Mouse (Mus musculus) T-cell, adult 2 months (primary cell): ENCODE data around the gene Foxl2.

Source experiments
- DNase-seq: peaks from one replicate; pipeline ENCODE4 v3.0.0; 2022; ENCODE audit warnings: low spot score

Foxl2 gene

GRCm38 (mm10) chr9:98955103-98955715 lies at the start of gene Foxl2:
Foxl2 (plus strand) TSS chr9:98955288.
- no peak for DNase-seq

DNA sequence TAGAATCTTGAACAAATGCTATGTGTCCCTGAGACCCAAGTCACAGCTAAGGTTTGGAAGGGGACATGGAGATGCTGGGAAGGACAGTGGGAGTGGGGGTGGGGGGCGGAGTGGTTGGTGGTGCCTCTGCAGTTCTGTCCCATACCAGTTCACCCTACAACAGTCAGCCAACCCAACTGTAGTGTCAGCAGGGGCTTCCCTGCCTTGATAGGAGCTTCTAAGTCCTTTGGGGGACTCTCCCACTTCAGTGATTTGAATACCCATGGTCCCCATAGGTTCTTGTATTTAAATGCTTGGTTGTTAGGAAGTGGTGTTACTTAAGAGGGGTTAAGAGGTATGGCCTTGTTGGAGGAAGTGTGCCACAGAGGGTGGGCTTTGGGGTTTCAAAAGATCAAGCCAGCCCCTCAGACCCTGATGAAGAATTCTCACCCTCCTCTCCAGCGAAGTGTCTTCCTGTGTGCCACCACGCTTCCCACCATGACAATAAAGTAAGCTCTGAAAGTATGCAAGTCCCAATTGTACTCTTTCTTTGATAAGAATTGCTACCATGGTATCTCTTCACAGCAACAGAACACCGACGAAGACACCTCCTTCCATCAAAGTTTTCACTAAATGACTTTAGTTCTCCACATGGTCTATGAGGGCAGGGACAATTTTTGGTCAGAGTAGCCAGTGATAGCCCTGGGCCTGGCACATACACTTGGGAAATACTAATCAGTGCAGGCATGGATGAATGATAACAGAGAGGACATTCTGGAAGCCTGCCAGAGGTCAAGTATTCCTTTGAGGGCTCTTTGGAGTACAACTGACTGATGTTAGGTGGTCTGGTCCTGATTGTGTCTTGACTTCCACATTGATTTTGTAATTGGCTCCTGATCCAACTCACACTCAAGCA lies 34.2 kb upstream of the Foxl2 start:
- no peak for DNase-seq

DNA sequence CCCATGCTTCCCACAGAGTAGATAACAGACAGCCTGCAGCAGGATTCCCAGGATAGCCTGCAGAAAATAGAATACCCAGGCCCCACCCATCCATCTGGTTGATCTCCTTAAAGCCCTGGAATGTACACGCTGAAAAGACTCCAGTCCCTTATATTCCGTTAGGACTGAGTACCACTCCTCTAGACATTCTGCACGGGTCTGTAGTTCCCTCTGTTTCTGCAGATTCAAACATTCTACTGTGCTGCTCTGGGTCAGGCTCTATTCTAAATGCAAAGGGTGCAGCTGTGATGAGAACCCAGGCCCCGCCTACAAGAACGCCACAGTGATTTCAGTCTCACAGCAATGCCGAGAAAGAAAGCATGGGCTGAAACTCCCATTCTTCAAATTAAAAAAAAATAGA lies 32.0 kb upstream of the Foxl2 start:
- DNase-seq, result no peak

DNA sequence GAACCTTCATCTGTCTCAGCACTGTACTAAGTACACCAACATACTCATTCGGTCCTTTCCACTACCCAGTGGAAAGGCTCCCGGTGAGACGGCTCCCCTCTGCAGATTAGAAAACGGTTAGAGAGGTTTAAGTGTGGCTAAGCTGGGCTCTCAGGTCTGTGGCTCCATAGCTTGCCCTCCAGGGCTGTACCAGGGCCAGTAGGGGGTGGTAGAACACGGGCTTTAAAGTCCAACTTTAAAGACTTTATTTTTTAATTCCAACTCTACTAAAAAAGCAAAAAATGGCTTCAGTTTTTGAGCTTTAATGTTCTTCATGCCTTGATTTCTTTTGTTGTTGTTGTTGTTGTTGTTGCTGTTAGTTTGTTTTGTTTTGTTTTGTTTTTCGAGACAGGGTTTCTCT lies 30.9 kb upstream of the Foxl2 start:
- DNase-seq, result no peak

GRCm38 (mm10) chr9:98929496-98929895 lies 25.6 kb upstream of the Foxl2 start:
- DNase-seq, result no peak

DNA sequence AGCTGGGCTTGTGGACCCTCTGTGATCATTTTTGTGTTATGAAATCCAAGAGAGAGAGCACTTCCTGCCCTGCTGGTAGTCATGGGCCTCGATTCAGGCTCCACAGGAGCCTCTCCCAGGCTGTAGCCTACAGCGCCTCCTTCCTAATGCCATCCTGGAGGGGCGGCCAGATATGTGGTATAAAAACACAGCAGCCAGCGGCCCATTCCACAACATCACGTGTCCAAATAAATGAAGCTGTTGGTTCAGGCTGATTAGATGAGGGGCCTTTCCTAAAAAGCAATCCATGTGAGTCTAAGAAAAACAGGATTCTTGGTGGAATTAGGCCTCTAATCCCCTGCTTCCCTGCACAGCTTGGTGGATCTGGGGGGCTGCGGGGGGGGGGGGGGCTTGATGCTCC lies 22.2 kb upstream of the Foxl2 start:
- DNase-seq, result no peak

DNA sequence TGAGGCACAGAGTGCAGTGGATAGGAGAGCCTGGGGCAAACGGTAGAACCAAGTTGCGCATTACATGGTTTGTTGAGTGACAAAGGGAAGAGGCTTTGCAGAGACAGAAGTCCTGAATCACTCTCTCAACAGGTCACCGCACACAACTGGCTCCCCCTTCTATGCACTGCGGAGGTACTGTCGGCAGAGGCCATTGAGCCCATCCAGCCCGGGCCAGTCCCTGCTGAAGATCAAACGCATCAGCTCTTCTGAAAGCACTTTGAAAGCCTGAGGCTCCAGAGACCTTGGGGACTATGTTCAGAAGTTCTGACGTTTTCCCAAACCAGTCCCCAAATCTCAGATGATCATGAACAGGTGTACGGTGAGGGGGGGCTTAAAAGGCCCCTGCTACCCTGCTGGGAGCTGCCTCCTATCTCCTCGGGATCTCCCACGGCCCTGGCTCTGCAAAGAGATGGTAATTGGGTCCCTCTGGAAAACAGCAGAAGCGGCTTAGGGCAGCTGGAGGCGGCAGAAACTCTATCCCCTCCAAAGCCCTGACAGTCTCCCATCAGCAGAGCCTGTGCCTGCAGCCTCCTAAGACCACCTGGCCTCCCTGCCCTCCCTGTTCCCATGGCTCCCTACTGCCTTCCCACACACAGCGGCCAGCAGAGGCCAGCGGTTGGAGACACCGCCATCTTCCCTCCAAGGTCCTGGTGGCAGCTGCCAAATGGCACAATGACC lies 19.7 kb upstream of the Foxl2 start:
- no peak for DNase-seq

DNA sequence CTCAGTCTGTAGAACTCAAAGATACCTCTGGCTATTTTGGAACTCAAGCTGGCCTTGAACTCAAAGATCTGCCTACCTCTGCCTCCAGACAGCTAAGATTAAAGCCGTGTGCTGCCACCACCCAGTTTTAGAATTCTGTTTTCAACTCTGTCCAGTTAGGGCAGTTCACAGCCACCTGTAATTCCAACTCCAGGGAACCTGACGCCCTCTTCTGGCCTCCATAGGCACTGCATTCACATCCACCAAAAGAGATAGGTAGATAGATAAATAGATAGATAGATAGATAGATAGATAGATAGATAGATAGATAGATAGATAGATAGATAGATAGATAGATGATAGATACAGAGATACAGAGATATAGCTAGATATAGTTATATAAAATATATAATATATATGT lies 15.8 kb upstream of the Foxl2 start:
- no peak for DNase-seq

DNA sequence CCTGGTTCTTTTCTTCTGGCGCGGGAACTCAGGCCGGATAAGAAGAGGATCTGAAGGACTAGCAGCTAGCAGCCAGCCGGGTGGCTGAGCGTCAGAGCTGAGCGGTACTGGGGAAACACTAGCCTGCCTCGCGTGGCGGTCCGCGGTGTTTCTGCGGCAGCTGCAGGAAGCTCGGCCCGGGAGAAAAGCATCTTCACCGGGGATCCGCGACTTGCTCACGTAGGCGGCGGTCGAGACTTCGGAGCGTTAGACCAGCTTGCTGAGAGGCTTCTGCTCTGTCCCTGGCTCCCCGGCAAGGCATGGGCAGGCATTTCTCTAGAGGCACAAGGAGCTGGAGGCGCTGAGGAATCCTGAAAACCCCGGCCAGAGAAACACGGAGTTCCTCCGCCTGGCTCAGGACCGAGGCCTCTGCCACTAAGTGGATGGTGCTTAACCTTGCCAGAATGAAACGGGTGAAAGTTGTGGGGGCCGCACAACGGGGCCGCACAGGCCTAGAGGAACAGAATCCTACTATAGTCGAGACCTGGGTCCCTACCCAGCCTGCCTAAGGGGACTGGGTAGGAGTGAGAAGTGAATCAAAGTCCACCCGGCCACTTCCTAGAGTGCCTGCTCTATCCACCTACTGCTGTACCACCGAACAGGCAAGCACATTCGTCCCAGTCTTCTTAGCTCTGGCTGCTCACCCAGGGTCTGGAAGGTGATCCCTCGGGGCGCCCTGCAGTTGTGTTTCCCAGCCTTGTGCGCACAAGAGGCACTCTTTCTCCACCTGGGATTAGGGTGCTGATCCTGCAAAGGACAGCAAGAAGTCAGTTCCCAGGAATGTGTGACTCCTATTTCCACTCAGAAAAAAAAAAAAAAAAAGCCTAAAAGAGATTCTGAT lies 2.7 kb upstream of the Foxl2 start:
- no peak for DNase-seq

DNA sequence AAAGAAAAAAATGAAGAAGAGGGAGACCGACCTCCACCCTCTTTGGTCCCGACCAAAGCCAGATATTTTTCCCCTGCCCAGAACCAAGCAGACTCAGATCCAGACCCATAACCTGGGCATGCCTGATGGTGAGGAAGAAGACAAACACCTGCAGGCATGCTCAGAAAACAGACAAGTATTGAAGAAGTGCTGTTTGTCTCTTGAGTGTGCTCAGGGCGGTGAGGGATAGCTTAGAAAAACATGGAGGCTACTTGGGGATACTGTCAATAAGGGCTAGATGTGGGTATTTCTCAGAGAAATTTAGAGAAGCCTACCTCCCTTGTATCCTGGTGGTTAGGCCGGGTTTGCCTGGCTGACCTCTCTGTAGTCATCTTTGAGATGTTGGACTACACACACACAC lies 1.8 kb upstream of the Foxl2 start:
- no peak for DNase-seq

GRCm38 (mm10) chr9:98953830-98954229 lies 1.3 kb upstream of the Foxl2 start:
- no peak for DNase-seq

- DNase-seq, result no peak
Observed at GRCm38 (mm10) chr9:98954391-98955102, 541 bp upstream of the Foxl2 start.

- no peak for DNase-seq
Observed at GRCm38 (mm10) chr9:98955716-98956224, 682 bp downstream of the Foxl2 start.

- DNase-seq, result no peak
Observed at GRCm38 (mm10) chr9:98956591-98957381, 1.7 kb downstream of the Foxl2 start.

- no peak for DNase-seq
Observed at GRCm38 (mm10) chr9:98957751-98958351, 2.8 kb downstream of the Foxl2 start.

DNA sequence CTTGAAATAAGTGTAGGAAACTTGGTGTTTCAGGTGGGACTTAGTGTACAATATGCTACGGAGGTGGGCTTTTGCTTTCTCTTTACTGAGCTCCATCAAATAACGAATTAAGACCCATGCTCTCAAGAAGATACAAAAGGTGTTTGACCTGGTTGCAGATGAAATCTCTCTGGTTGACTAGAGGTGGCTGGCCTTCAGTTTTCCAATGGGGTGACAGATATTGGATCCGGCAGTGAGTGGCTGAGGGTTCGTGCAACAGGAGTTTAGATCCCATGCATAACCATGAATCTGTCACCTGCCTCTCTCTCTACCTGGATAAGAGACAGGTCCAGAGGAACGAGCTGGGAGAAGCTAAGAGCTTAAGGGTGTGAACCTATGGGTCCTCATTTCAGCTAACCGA lies 3.5 kb downstream of the Foxl2 start:
- no peak for DNase-seq

GRCm38 (mm10) chr9:98959851-98960250 lies 4.8 kb downstream of the Foxl2 start:
- no peak for DNase-seq

- DNase-seq, result no peak
Observed at GRCm38 (mm10) chr9:98960348-98960747, 5.3 kb downstream of the Foxl2 start.

DNA sequence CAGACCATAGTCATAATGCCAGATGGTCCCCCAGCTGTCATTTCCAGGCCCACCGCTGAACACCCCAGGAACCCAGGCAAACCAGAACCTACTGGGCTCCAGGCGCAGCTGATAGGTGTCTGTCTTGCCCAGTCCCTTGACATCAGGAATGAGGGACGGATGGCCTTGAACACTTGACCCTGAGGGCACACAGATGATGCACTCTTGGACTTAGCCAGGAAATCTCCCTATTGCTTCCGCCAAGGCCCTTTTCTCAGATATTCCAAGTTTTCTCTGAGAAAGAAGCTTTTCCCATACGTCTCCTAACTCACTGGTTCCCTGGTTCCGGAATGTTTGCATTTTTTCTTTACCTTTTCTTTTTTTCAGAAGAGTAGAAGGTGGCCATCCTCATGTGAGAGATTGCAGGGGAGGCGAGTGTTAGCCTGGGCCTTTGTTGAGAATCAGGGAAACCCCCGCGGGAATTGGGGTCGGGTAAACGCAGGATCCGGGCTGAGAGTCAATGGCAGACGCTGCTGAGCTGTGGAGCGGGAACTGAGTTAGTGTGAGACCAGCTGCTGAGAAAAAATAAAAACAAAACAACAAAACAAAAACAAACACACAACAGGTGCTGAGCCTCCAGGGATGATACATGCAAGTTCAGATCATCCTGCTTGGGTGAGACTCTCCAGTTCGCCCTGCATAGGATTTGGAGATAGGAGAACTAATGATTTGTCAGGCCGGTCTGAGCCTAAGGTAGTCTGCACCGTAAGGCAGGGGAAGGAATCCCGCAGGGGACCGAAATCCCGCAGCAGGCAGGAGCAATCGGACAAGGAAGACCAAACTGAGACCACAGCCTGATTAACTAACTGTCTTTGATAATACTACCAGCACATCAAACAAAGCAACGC lies 6.7 kb downstream of the Foxl2 start:
- no peak for DNase-seq
